8 mouse cellular contexts compared by ENCODE assay signal in the genomic region with DNA sequence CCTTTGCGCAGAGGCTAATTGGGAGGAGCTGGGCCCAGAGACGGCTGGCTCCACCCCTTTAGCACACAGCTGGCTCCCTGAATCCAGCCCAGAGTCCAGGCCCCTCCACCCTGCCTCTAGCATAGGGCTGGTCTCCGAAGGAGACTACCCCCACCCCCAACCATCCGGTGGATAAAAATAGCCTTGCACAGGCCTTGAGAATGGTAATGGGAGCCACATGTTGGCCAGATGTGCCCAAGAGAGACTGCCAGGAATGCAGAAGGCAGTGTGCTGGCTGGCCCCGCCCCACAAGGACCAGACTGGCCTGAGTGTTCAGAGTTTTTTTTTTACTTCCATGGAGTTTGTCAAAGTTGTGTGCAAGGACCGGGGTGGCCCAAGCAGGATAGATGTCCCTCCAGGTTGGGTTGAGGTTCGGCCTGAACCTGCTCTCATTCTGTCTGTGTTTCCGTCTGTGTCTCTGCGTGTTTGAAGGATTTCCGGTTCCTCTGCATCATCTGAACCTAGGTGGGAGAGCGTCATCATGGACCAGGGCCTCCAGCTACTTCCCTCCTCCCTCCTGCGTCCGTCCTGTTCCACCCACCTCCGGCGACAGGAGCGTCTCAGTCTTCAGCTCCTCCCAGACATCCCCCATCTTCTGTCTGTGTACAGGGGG. TPM values are rescaled to one million over a fixed set of nuclear protein-coding genes. Genes with fewer than 3 reads are reported as not detected.
DNase-seq lines count a peak whose midpoint lies in the region; ATAC-seq and TF ChIP-seq lines count a peak whose summit lies in the region.

No protein-coding gene starts in this region.

- H3K9ac ChIP-seq in lung, embryonic 16.5 days (ENCODE audit: low read length), result peak overlapping the region; percentile 38; the same call in 1 of the 2 replicates

- H3K4me3 ChIP-seq in E14TG2a.4 (replicated peaks; ENCODE audit: low read length), result peak overlapping the region; percentile 88
- peak overlapping the region; percentile 82 for H3K4me3 ChIP-seq in lung, embryonic 16.5 days (ENCODE audit: low read length)
- H3K4me3 ChIP-seq in cerebellum, adult 2 months (replicated peaks; ENCODE audit: insufficient read depth, low read depth, low read length), result no peak overlapping the region

- H3K36me3 ChIP-seq in E14TG2a.4 (ENCODE audit: insufficient read depth, low read length), result peaks cover 32% of the 10 kb centered on the region
- H3K36me3 ChIP-seq in lung, embryonic 16.5 days (ENCODE audit: control insufficient read depth, insufficient read depth, low read length), result peaks cover 9% of the 10 kb centered on the region

- TF ChIP-seq POLR2A in cerebellum, adult 2 months (IDR thresholded peaks at IDR 0.05; ENCODE audit: borderline replicate concordance, insufficient read depth, low read length), result no peak

- H3K27me3 ChIP-seq in E14TG2a.4 (ENCODE audit: insufficient read depth, low read length), result peaks cover 8% of the 10 kb centered on the region
- H3K27me3 ChIP-seq in lung, embryonic 16.5 days (ENCODE audit: control insufficient read depth, insufficient read depth, low read depth, low read length), result no peaks in the 10 kb centered on the region
- H3K27me3 ChIP-seq in cerebellum, adult 2 months (ENCODE audit: control insufficient read depth, insufficient read depth, low read length), result 0 out of 2 replicates have a peak, but pooled peaks cover 2% of the 10 kb centered on the region

- no peaks in the 10 kb centered on the region for H3K9me3 ChIP-seq in E14TG2a.4 (ENCODE audit: low read length)
- no peaks in the 10 kb centered on the region for H3K9me3 ChIP-seq in lung, embryonic 16.5 days (ENCODE audit: control insufficient read depth, low read length)

- H3K4me2 ChIP-seq in lung, embryonic 16.5 days (ENCODE audit: low read depth, low read length), result peak overlapping the region; percentile 86

- H3K27ac ChIP-seq in lung, embryonic 16.5 days (ENCODE audit: low read length), result peak overlapping the region; percentile 98
- no peak overlapping the region for H3K27ac ChIP-seq in cerebellum, adult 2 months (ENCODE audit: insufficient read depth, low read length)

- H3K4me1 ChIP-seq in E14TG2a.4 (replicated peaks; ENCODE audit: low read depth, low read length), result peaks cover 78% of the 10 kb centered on the region
- peaks cover 56% of the 10 kb centered on the region for H3K4me1 ChIP-seq in lung, embryonic 16.5 days (replicated peaks; ENCODE audit: control insufficient read depth, insufficient read depth, low read length)
- 0 out of 2 replicates have a peak, but pooled peaks cover 7% of the 10 kb centered on the region for H3K4me1 ChIP-seq in cerebellum, adult 2 months (ENCODE audit: control insufficient read depth, insufficient read depth, low read length)

- peak; percentile 80 for ATAC-seq in lung, embryonic 16.5 days (ENCODE audit: low read depth)

- no peak for TF ChIP-seq CTCF in E14TG2a.4 (conservative IDR thresholded peaks at IDR 0.05; ENCODE audit: low read length)
- no peak for TF ChIP-seq CTCF in cerebellum, adult 2 months (IDR thresholded peaks at IDR 0.05; ENCODE audit: borderline replicate concordance, insufficient read depth, low read depth, low read length)

- peak; percentile 75 for DNase-seq in adrenal gland, postnatal 10 days
- DNase-seq in gastrocnemius, postnatal 4 days (ENCODE audit: low spot score in 2 of 2), result peak; percentile 66 to 85
- peak; percentile 86 for DNase-seq in kidney, adult 9 months
- peak; percentile 85 for DNase-seq in testis, postnatal 14 days (ENCODE audit: low spot score)
- DNase-seq in cerebellum, postnatal 25 days, result no peak
- DNase-seq in cerebellum, adult 2 months, result no peak

- 16% methylated on average over 16 of the region's 16 CpGs for WGBS in lung, embryonic 16.5 days
- WGBS in cerebellum, adult 2 months, result 79% methylated on average over 16 of the region's 16 CpGs

RNA-seq across cellular contexts. Expression of gene Eva1b, which starts 2.9 kb away (rescaled TPM):
- total RNA-seq in adrenal gland, postnatal 10 days (2021), result 10 to 100 TPM; 36.3 to 41.2 TPM
- 10 to 100 TPM; 31.8 to 33.8 TPM for total RNA-seq in gastrocnemius, postnatal 4 days (2021)
- 98.0 and 108 TPM in 2 replicates for polyA plus RNA-seq in lung, embryonic 16.5 days (2015; fragmentation: Nextera tagmentation; extraction: Ambion mirVana)
- 9.0 and 9.2 TPM in 2 replicates for polyA plus RNA-seq in cerebellum, adult 2 months (2012; rRNA removed)

RNA-seq across cellular contexts. Expression of gene Sh3d21, which starts 12.9 kb away (rescaled TPM):
- total RNA-seq in adrenal gland, postnatal 10 days (2021), result 1 to 10 TPM; 3.3 to 3.9 TPM
- 1 to 10 TPM; 2.9 TPM for total RNA-seq in gastrocnemius, postnatal 4 days (2021)
- polyA plus RNA-seq in lung, embryonic 16.5 days (2015; fragmentation: Nextera tagmentation; extraction: Ambion mirVana), result 9.2 and 12.3 TPM in 2 replicates
- polyA plus RNA-seq in cerebellum, adult 2 months (2012; rRNA removed), result 1.6 and 2.0 TPM in 2 replicates

RNA-seq across cellular contexts. Expression of gene Stk40, which starts 46.7 kb away (rescaled TPM):
- total RNA-seq in adrenal gland, postnatal 10 days (2021), result 10 to 100 TPM; 48.4 to 53.0 TPM
- total RNA-seq in gastrocnemius, postnatal 4 days (2021), result 10 to 100 TPM; 34.4 to 39.0 TPM
- 37.7 and 40.3 TPM in 2 replicates for polyA plus RNA-seq in lung, embryonic 16.5 days (2015; fragmentation: Nextera tagmentation; extraction: Ambion mirVana)
- 23.3 and 24.9 TPM in 2 replicates for polyA plus RNA-seq in cerebellum, adult 2 months (2012; rRNA removed)

RNA-seq across cellular contexts. Expression of gene Thrap3, which starts 52.1 kb away (rescaled TPM):
- 100 to 1,000 TPM; 177 to 229 TPM for total RNA-seq in adrenal gland, postnatal 10 days (2021)
- 100 to 1,000 TPM; 182 to 188 TPM for total RNA-seq in gastrocnemius, postnatal 4 days (2021)
- polyA plus RNA-seq in lung, embryonic 16.5 days (2015; fragmentation: Nextera tagmentation; extraction: Ambion mirVana), result 197 and 213 TPM in 2 replicates
- polyA plus RNA-seq in cerebellum, adult 2 months (2012; rRNA removed), result 122 TPM in 2 replicates

RNA-seq across cellular contexts. Expression of gene Lsm10, which starts 54.0 kb away (rescaled TPM):
- total RNA-seq in adrenal gland, postnatal 10 days (2021), result 10 to 100 TPM; 18.2 to 23.2 TPM
- 10 to 100 TPM; 16.2 to 16.9 TPM for total RNA-seq in gastrocnemius, postnatal 4 days (2021)
- polyA plus RNA-seq in lung, embryonic 16.5 days (2015; fragmentation: Nextera tagmentation; extraction: Ambion mirVana), result 57.2 and 57.7 TPM in 2 replicates
- 21.4 and 28.8 TPM in 2 replicates for polyA plus RNA-seq in cerebellum, adult 2 months (2012; rRNA removed)

Comparison
In these comparisons a context has a peak if more than half of its experiments do, and no peak if none do; other contexts are left out.
1. DNase-seq: peak in adrenal gland, postnatal 10 days (single experiment), gastrocnemius, postnatal 4 days (2 of 2), kidney, adult 9 months (single experiment) and testis, postnatal 14 days (single experiment); none in cerebellum, postnatal 25 days (0 of 2) and cerebellum, adult 2 months (0 of 2).